Mouse (Mus musculus): ENCODE measurements at regions not wholly inside any gene's neighbourhood (a gene's known extent, or its start where the extent isn't known, plus 50 kb on each side); places are given as distances from the start of the nearest gene placed in this dataset.

- H3K9me3 ChIP-seq (ENCODE audit: low read length) = no peaks in the 10 kb centered on the region
- WGBS (ENCODE audit: insufficient replicate concordance) = 65% methylated on average over 4 of the region's 4 CpGs
- ATAC-seq (0 out of 2 replicates have a peak, but pooled peaks have one; percentile 4), DNase-seq (no peak)
- H3K4me2 ChIP-seq (ENCODE audit: low read depth, low read length) = no peak overlapping the region
- no peak for TF ChIP-seq CTCF (IDR thresholded peaks at IDR 0.05; ENCODE audit: low read depth)
- TF ChIP-seq EP300 (IDR thresholded peaks at IDR 0.05; ENCODE audit: low read depth) = no peak
- no peak overlapping the region for H3K27ac ChIP-seq (ENCODE audit: low read depth)
- H3K9ac ChIP-seq (replicated peaks) = no peak overlapping the region; the same call in 1 of the 2 replicates
- H3K4me1 ChIP-seq (ENCODE audit: insufficient read depth) = peaks cover 8% of the 10 kb centered on the region; the same call in 1 of the 2 replicates
- no peaks in the 10 kb centered on the region for H3K36me3 ChIP-seq (replicated peaks; ENCODE audit: insufficient read depth, low read length)
- no peaks in the 10 kb centered on the region for H3K27me3 ChIP-seq (ENCODE audit: insufficient read depth, low read length)
- H3K4me3 ChIP-seq (ENCODE audit: low read depth, low read length) = no peak overlapping the region
Observed at GRCm38 (mm10) chr15:62265484-62265937, 1342.7 kb upstream of the A1bg start.

GRCm38 (mm10) chr15:62264966-62265365 lies 1342.2 kb upstream of the A1bg start:
- Histone ChIP-seq H3K4me1 (ENCODE audit: insufficient read depth) (peaks cover 8% of the 10 kb centered on the region; the same call in 1 of the 2 replicates), H3K4me3 (ENCODE audit: low read depth, low read length) (no peak overlapping the region), H3K4me2 (ENCODE audit: low read depth, low read length) (no peak overlapping the region), H3K9me3 (ENCODE audit: low read length) (no peaks in the 10 kb centered on the region), H3K36me3 (replicated peaks; ENCODE audit: insufficient read depth, low read length) (no peaks in the 10 kb centered on the region), H3K9ac (replicated peaks) (no peak overlapping the region; the same call in 1 of the 2 replicates), H3K27me3 (ENCODE audit: insufficient read depth, low read length) (no peaks in the 10 kb centered on the region), H3K27ac (ENCODE audit: low read depth) (no peak overlapping the region)
- ATAC-seq (peak; percentile 33; the same call in 1 of the 2 replicates), DNase-seq (no peak)
- 47% methylated on average over 1 of the region's 1 CpGs for WGBS (ENCODE audit: insufficient replicate concordance)
- TF ChIP-seq CTCF (IDR thresholded peaks at IDR 0.05; ENCODE audit: low read depth) (no peak), EP300 (IDR thresholded peaks at IDR 0.05; ENCODE audit: low read depth) (no peak)

GRCm38 (mm10) chr15:62264183-62264582 lies 1341.4 kb upstream of the A1bg start:
- Histone ChIP-seq H3K27me3 (ENCODE audit: insufficient read depth, low read length) (no peaks in the 10 kb centered on the region), H3K27ac (ENCODE audit: low read depth) (no peak overlapping the region), H3K9me3 (ENCODE audit: low read length) (no peaks in the 10 kb centered on the region), H3K4me1 (ENCODE audit: insufficient read depth) (peaks cover 8% of the 10 kb centered on the region; the same call in 1 of the 2 replicates), H3K9ac (replicated peaks) (no peak overlapping the region), H3K4me3 (ENCODE audit: low read depth, low read length) (no peak overlapping the region), H3K4me2 (ENCODE audit: low read depth, low read length) (no peak overlapping the region), H3K36me3 (replicated peaks; ENCODE audit: insufficient read depth, low read length) (no peaks in the 10 kb centered on the region)
- no peak for TF ChIP-seq CTCF (IDR thresholded peaks at IDR 0.05; ENCODE audit: low read depth)
- TF ChIP-seq EP300 (IDR thresholded peaks at IDR 0.05; ENCODE audit: low read depth) = no peak
- ATAC-seq = no peak
- DNase-seq = no peak
- WGBS (ENCODE audit: insufficient replicate concordance) = 56% methylated on average over 1 of the region's 1 CpGs

GRCm38 (mm10) chr15:62262487-62262886 lies 1339.7 kb upstream of the A1bg start:
- DNase-seq = no peak
- H3K36me3 ChIP-seq (replicated peaks; ENCODE audit: insufficient read depth, low read length) = no peaks in the 10 kb centered on the region
- no peak overlapping the region for H3K27ac ChIP-seq (ENCODE audit: low read depth)
- H3K9ac ChIP-seq (replicated peaks) = no peak overlapping the region
- H3K4me1 ChIP-seq (ENCODE audit: insufficient read depth) = peaks cover 15% of the 10 kb centered on the region
- no peak for TF ChIP-seq CTCF (IDR thresholded peaks at IDR 0.05; ENCODE audit: low read depth)
- no peak for TF ChIP-seq EP300 (IDR thresholded peaks at IDR 0.05; ENCODE audit: low read depth)
- H3K4me2 ChIP-seq (ENCODE audit: low read depth, low read length) = no peak overlapping the region
- H3K9me3 ChIP-seq (ENCODE audit: low read length) = no peaks in the 10 kb centered on the region
- no peak for ATAC-seq
- H3K4me3 ChIP-seq (ENCODE audit: low read depth, low read length) = no peak overlapping the region
- 87% methylated on average over 5 of the region's 5 CpGs for WGBS (ENCODE audit: insufficient replicate concordance)
- H3K27me3 ChIP-seq (ENCODE audit: insufficient read depth, low read length) = no peaks in the 10 kb centered on the region

GRCm38 (mm10) chr15:62261520-62261919 lies 1338.7 kb upstream of the A1bg start:
- H3K4me1 ChIP-seq (ENCODE audit: insufficient read depth) = peaks cover 22% of the 10 kb centered on the region
- H3K9me3 ChIP-seq (ENCODE audit: low read length) = no peaks in the 10 kb centered on the region
- H3K27me3 ChIP-seq (ENCODE audit: insufficient read depth, low read length) = no peaks in the 10 kb centered on the region
- H3K27ac ChIP-seq (ENCODE audit: low read depth) = no peak overlapping the region
- no peak overlapping the region for H3K4me3 ChIP-seq (ENCODE audit: low read depth, low read length)
- ATAC-seq = no peak
- WGBS (ENCODE audit: insufficient replicate concordance) = 85% methylated on average over 2 of the region's 2 CpGs
- H3K4me2 ChIP-seq (ENCODE audit: low read depth, low read length) = no peak overlapping the region
- TF ChIP-seq CTCF (IDR thresholded peaks at IDR 0.05; ENCODE audit: low read depth) = no peak
- no peak for TF ChIP-seq EP300 (IDR thresholded peaks at IDR 0.05; ENCODE audit: low read depth)
- no peak overlapping the region for H3K9ac ChIP-seq (replicated peaks)
- H3K36me3 ChIP-seq (replicated peaks; ENCODE audit: insufficient read depth, low read length) = no peaks in the 10 kb centered on the region
- no peak for DNase-seq

GRCm38 (mm10) chr15:62258611-62259010 lies 1335.8 kb upstream of the A1bg start:
- TF ChIP-seq CTCF (IDR thresholded peaks at IDR 0.05; ENCODE audit: low read depth) (no peak), EP300 (IDR thresholded peaks at IDR 0.05; ENCODE audit: low read depth) (no peak)
- DNase-seq (no peak), ATAC-seq (no peak)
- 74% methylated on average over 5 of the region's 5 CpGs for WGBS (ENCODE audit: insufficient replicate concordance)
- H3K27me3 ChIP-seq (ENCODE audit: insufficient read depth, low read length) = no peaks in the 10 kb centered on the region
- no peak overlapping the region for H3K4me3 ChIP-seq (ENCODE audit: low read depth, low read length)
- H3K36me3 ChIP-seq (replicated peaks; ENCODE audit: insufficient read depth, low read length) = no peaks in the 10 kb centered on the region
- peak overlapping the region; percentile 78 for H3K27ac ChIP-seq (ENCODE audit: low read depth)
- H3K9me3 ChIP-seq (ENCODE audit: low read length) = no peaks in the 10 kb centered on the region
- H3K4me1 ChIP-seq (ENCODE audit: insufficient read depth) = peaks cover 18% of the 10 kb centered on the region
- no peak overlapping the region for H3K9ac ChIP-seq (replicated peaks)
- no peak overlapping the region for H3K4me2 ChIP-seq (ENCODE audit: low read depth, low read length)
